Mouse (Mus musculus): ENCODE results near the gene Rgs7. TPM values are rescaled to one million over a fixed set of nuclear protein-coding genes. Genes with fewer than 3 reads are reported as not detected.

Gene Rgs7
- polyA plus RNA-seq, 1 experiment = 0.16 TPM

DNA sequence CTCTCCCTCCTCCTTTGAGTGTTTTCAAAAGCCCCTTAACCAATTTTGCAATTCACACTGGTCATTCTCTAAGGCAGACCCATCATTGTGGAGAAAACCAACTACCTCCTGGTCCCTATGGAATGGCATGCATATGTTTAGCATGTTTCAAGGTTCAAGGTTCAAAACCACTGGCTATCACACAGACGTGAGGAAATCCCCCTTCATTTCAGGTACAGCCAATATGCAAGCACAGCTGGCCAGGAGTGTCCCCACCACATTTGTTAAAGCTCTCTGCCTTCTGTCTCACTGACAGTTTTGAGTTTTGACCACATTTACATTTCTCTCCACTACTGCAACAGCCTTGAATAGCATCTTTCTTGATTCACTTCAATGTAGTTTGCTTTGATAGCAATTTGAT lies 286.7 kb downstream of the Rgs7 start:
- no peak overlapping the region for H3ac ChIP-seq (ENCODE audit: control insufficient read depth, insufficient read length)

GRCm38 (mm10) chr1:175203544-175203943 lies 288.8 kb downstream of the Rgs7 start:
- H3K27me3 ChIP-seq (ENCODE audit: control insufficient read depth, insufficient read depth, insufficient read length) = no peaks in the 10 kb centered on the region
- H3K4me2 ChIP-seq (ENCODE audit: low read depth) = no peak overlapping the region
- H3K79me2 ChIP-seq (ENCODE audit: control insufficient read depth, insufficient read depth) = no peaks in the 10 kb centered on the region
- TF ChIP-seq CEBPB (IDR thresholded peaks at IDR 0.05; ENCODE audit: insufficient read depth, poor library complexity, severe bottlenecking) (no peak), TCF12 (IDR thresholded peaks at IDR 0.05; ENCODE audit: insufficient read depth, poor library complexity, severe bottlenecking) (no peak), E2F4 (IDR thresholded peaks at IDR 0.05; ENCODE audit: insufficient read depth) (no peak), POLR2AphosphoS2 (IDR thresholded peaks at IDR 0.05; ENCODE audit: insufficient read length, low read depth) (no peak), MYOG (IDR thresholded peaks at IDR 0.05; ENCODE audit: control insufficient read depth in 1 of 3, insufficient read depth in 1 of 3, insufficient read length in 2 of 3, low read depth in 2 of 3) (no peak)
- no peak overlapping the region for H3K4me3 ChIP-seq
- H3ac ChIP-seq (ENCODE audit: control insufficient read depth, insufficient read length) = no peak overlapping the region
- H3K36me3 ChIP-seq (ENCODE audit: control insufficient read depth, insufficient read depth) = no peaks in the 10 kb centered on the region

More for the DNA sequence above, 286.7 kb downstream of the Rgs7 start:
- no peaks in the 10 kb centered on the region for H3K27me3 ChIP-seq (ENCODE audit: control insufficient read depth, insufficient read depth, insufficient read length)
- H3K36me3 ChIP-seq (ENCODE audit: control insufficient read depth, insufficient read depth) = no peaks in the 10 kb centered on the region
- H3K4me3 ChIP-seq = no peak overlapping the region
- no peak for TF ChIP-seq MYOD1 (IDR thresholded peaks at IDR 0.05; ENCODE audit: control insufficient read depth in 1 of 3, insufficient read length in 2 of 3, low read depth in 2 of 3)
- no peak for TF ChIP-seq TCF12 (IDR thresholded peaks at IDR 0.05; ENCODE audit: insufficient read depth, poor library complexity, severe bottlenecking)
- TF ChIP-seq CEBPB (IDR thresholded peaks at IDR 0.05; ENCODE audit: insufficient read depth, poor library complexity, severe bottlenecking) = no peak
- no peak for TF ChIP-seq USF1 (IDR thresholded peaks at IDR 0.05; ENCODE audit: low read depth)
- no peak for TF ChIP-seq TCF3 (IDR thresholded peaks at IDR 0.05; ENCODE audit: insufficient read length, low read depth)
- TF ChIP-seq POLR2AphosphoS2 (IDR thresholded peaks at IDR 0.05; ENCODE audit: insufficient read length, low read depth) = no peak
- TF ChIP-seq REST (IDR thresholded peaks at IDR 0.05; ENCODE audit: insufficient read depth, insufficient read length) = no peak
- no peak for TF ChIP-seq MYOG (IDR thresholded peaks at IDR 0.05; ENCODE audit: control insufficient read depth in 1 of 3, insufficient read depth in 1 of 3, insufficient read length in 2 of 3, low read depth in 2 of 3)
- TF ChIP-seq MAX (IDR thresholded peaks at IDR 0.05; ENCODE audit: low read depth) = no peak
- no peak for TF ChIP-seq E2F4 (IDR thresholded peaks at IDR 0.05; ENCODE audit: insufficient read depth)
- no peak overlapping the region for H3K4me2 ChIP-seq (ENCODE audit: low read depth)
- H3K79me2 ChIP-seq (ENCODE audit: control insufficient read depth, insufficient read depth) = no peaks in the 10 kb centered on the region

DNA sequence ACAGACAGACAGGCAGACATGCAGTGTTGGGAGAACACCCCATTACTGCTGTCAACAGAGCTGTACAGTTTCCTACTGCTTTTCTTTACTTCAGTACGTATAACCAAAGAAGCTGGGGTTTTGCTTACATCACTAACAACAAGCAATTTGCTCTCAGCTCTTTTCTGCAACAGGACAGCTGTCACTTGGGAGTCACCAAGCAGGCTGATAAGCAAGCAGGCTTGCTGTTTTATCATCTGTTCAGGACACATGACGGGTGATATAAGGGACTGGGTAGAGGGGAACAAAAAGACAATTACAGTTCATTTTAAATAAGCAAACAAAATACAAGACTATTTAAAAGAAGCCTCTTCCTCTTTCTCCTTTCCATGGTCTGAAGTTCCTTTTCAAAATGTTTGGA lies 289.4 kb downstream of the Rgs7 start:
- TF ChIP-seq POLR2A (IDR thresholded peaks at IDR 0.05; ENCODE audit: insufficient read length, low read depth) = no peak
- TF ChIP-seq MYOD1 (IDR thresholded peaks at IDR 0.05; ENCODE audit: control insufficient read depth in 1 of 3, insufficient read length in 2 of 3, low read depth in 2 of 3) = peak in 1 of 3 experiments; percentile 9
- TF ChIP-seq MAX (IDR thresholded peaks at IDR 0.05; ENCODE audit: low read depth) = no peak
- TF ChIP-seq POLR2AphosphoS2 (IDR thresholded peaks at IDR 0.05; ENCODE audit: insufficient read length, low read depth) = no peak
- no peak for TF ChIP-seq USF1 (IDR thresholded peaks at IDR 0.05; ENCODE audit: low read depth)
- H3ac ChIP-seq (ENCODE audit: control insufficient read depth, insufficient read length) = no peak overlapping the region
- no peak overlapping the region for H3K4me2 ChIP-seq (ENCODE audit: low read depth)
- H3K36me3 ChIP-seq (ENCODE audit: control insufficient read depth, insufficient read depth) = no peaks in the 10 kb centered on the region
- H3K4me3 ChIP-seq = no peak overlapping the region
- H3K79me2 ChIP-seq (ENCODE audit: control insufficient read depth, insufficient read depth) = no peaks in the 10 kb centered on the region
- H3K27me3 ChIP-seq (ENCODE audit: control insufficient read depth, insufficient read depth, insufficient read length) = no peaks in the 10 kb centered on the region

- no peaks in the 10 kb centered on the region for H3K36me3 ChIP-seq (ENCODE audit: control insufficient read depth, insufficient read depth)
- H3K27me3 ChIP-seq (ENCODE audit: control insufficient read depth, insufficient read depth, insufficient read length) = no peaks in the 10 kb centered on the region
- TF ChIP-seq E2F4 (IDR thresholded peaks at IDR 0.05; ENCODE audit: insufficient read depth) (no peak), TCF12 (IDR thresholded peaks at IDR 0.05; ENCODE audit: insufficient read depth, poor library complexity, severe bottlenecking) (no peak), POLR2A (IDR thresholded peaks at IDR 0.05; ENCODE audit: insufficient read length, low read depth) (no peak), TCF3 (IDR thresholded peaks at IDR 0.05; ENCODE audit: insufficient read length, low read depth) (no peak), MAX (IDR thresholded peaks at IDR 0.05; ENCODE audit: low read depth) (no peak), POLR2AphosphoS2 (IDR thresholded peaks at IDR 0.05; ENCODE audit: insufficient read length, low read depth) (no peak), REST (IDR thresholded peaks at IDR 0.05; ENCODE audit: insufficient read depth, insufficient read length) (no peak), MYOG (IDR thresholded peaks at IDR 0.05; ENCODE audit: control insufficient read depth in 1 of 3, insufficient read depth in 1 of 3, insufficient read length in 2 of 3, low read depth in 2 of 3) (no peak), SRF (IDR thresholded peaks at IDR 0.05; ENCODE audit: control insufficient read depth, insufficient read length, low read depth) (no peak), MYOD1 (IDR thresholded peaks at IDR 0.05; ENCODE audit: control insufficient read depth in 1 of 3, insufficient read length in 2 of 3, low read depth in 2 of 3) (no peak), CEBPB (IDR thresholded peaks at IDR 0.05; ENCODE audit: insufficient read depth, poor library complexity, severe bottlenecking) (no peak)
- no peaks in the 10 kb centered on the region for H3K79me2 ChIP-seq (ENCODE audit: control insufficient read depth, insufficient read depth)
- no peak overlapping the region for H3K4me3 ChIP-seq
- H3ac ChIP-seq (ENCODE audit: control insufficient read depth, insufficient read length) = no peak overlapping the region
- H3K4me2 ChIP-seq (ENCODE audit: low read depth) = no peak overlapping the region
Measured at GRCm38 (mm10) chr1:175198881-175199280, 293.4 kb downstream of the Rgs7 start.

DNA sequence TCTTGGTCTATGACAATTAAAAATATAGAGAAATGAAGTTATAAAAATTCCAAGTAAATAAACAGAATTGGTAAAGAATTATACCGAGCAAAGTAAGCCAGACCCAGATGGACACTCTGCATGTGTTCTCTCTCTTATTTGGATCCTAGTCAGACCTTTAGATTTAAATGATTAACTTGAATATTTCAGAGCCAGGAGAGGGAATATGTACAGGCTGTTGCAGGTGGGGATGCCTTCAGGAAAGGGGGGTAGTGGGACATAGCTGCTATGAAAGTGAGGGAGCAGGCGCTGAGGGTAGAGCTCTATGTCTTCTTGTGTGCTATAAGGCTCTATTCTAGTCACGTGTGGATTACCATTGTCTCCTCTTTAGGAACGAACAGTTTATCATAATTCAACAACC lies 296.5 kb downstream of the Rgs7 start:
- H3K36me3 ChIP-seq (ENCODE audit: control insufficient read depth, insufficient read depth) = no peaks in the 10 kb centered on the region
- H3K27me3 ChIP-seq (ENCODE audit: control insufficient read depth, insufficient read depth, insufficient read length) = no peaks in the 10 kb centered on the region
- no peak for TF ChIP-seq E2F4 (IDR thresholded peaks at IDR 0.05; ENCODE audit: insufficient read depth)
- no peak for TF ChIP-seq REST (IDR thresholded peaks at IDR 0.05; ENCODE audit: insufficient read depth, insufficient read length)
- TF ChIP-seq MYOD1 (IDR thresholded peaks at IDR 0.05; ENCODE audit: control insufficient read depth in 1 of 3, insufficient read length in 2 of 3, low read depth in 2 of 3) = no peak
- no peak for TF ChIP-seq SRF (IDR thresholded peaks at IDR 0.05; ENCODE audit: control insufficient read depth, insufficient read length, low read depth)
- no peak for TF ChIP-seq POLR2AphosphoS2 (IDR thresholded peaks at IDR 0.05; ENCODE audit: insufficient read length, low read depth)
- no peak overlapping the region for H3ac ChIP-seq (ENCODE audit: control insufficient read depth, insufficient read length)
- H3K4me3 ChIP-seq = no peak overlapping the region
- H3K4me2 ChIP-seq (ENCODE audit: low read depth) = no peak overlapping the region
- H3K79me2 ChIP-seq (ENCODE audit: control insufficient read depth, insufficient read depth) = no peaks in the 10 kb centered on the region
